In genomic region chr1:81516575-81517210, GRCm38 (mm10) we compare ENCODE assay signal across 9 mouse cellular contexts.
DNase-seq lines count a peak whose midpoint lies in the region; ATAC-seq and TF ChIP-seq lines count a peak whose summit lies in the region.
"Had no signal": no experiment of that assay in that cellular context is flagged by ENCODE, and none has a peak within 500 bp of the region (broad histone marks: within the 10 kb centered on the region; RNA-seq: fewer than 3 reads in every experiment).

No protein-coding gene starts in this region.

- H3K9me3 ChIP-seq in heart, postnatal 0 days (replicated peaks; ENCODE audit: control insufficient read depth, low read length): no peaks in the 10 kb centered on the region
- no peaks in the 10 kb centered on the region for H3K9me3 ChIP-seq in heart, embryonic 11.5 days (replicated peaks; ENCODE audit: control insufficient read depth, low read length)
- no peaks in the 10 kb centered on the region; the same call in 1 of the 2 replicates for H3K9me3 ChIP-seq in forebrain, embryonic 16.5 days (ENCODE audit: control insufficient read depth, low read length)
- H3K9me3 ChIP-seq: liver, embryonic 15.5 days had no signal

- no peak overlapping the region for H3K4me3 ChIP-seq in heart, postnatal 0 days (ENCODE audit: low read depth, low read length)
- no peak overlapping the region for H3K4me3 ChIP-seq in heart, embryonic 11.5 days (ENCODE audit: low read depth, low read length)
- no peak overlapping the region for H3K4me3 ChIP-seq in forebrain, embryonic 16.5 days (replicated peaks; ENCODE audit: low read length)
- H3K4me3 ChIP-seq: liver, embryonic 15.5 days had no signal

- ATAC-seq in heart, postnatal 0 days (ENCODE audit: insufficient read depth, low read depth): no peak
- no peak for ATAC-seq in heart, embryonic 11.5 days (replicated peaks; ENCODE audit: insufficient number of reproducible peaks, low FRiP score, low TSS enrichment)
- ATAC-seq in forebrain, embryonic 16.5 days: peak; percentile 78
- peak; percentile 63; the same call in 1 of the 2 replicates for ATAC-seq in megakaryocyte progenitor cell, adult 5-6 weeks (replicated peaks; ENCODE audit: poor library complexity)
- ATAC-seq in inflammation-experienced regulatory T-cells, adult 6 months: no peak

- H3K27ac ChIP-seq in heart, postnatal 0 days (ENCODE audit: low read depth): no peak overlapping the region
- H3K27ac ChIP-seq in heart, embryonic 11.5 days (ENCODE audit: low read depth, low read length): no peak overlapping the region
- H3K27ac ChIP-seq in forebrain, embryonic 16.5 days (ENCODE audit: low read length): no peak overlapping the region
- H3K27ac ChIP-seq: liver, embryonic 15.5 days had no signal

- no peaks in the 10 kb centered on the region for H3K36me3 ChIP-seq in heart, postnatal 0 days (replicated peaks; ENCODE audit: control insufficient read depth, insufficient read depth, low read length)
- no peaks in the 10 kb centered on the region for H3K36me3 ChIP-seq in heart, embryonic 11.5 days (ENCODE audit: control insufficient read depth, insufficient read depth, low read length)
- no peaks in the 10 kb centered on the region for H3K36me3 ChIP-seq in forebrain, embryonic 16.5 days (ENCODE audit: control insufficient read depth, insufficient read depth)
- H3K36me3 ChIP-seq: liver, embryonic 15.5 days had no signal

- H3K4me2 ChIP-seq in heart, postnatal 0 days (ENCODE audit: low read depth, low read length): no peak overlapping the region
- H3K4me2 ChIP-seq in heart, embryonic 11.5 days: no peak overlapping the region
- H3K4me2 ChIP-seq in forebrain, embryonic 16.5 days (ENCODE audit: low read length): no peak overlapping the region
- H3K4me2 ChIP-seq: liver, embryonic 15.5 days had no signal

- DNase-seq in heart, postnatal 0 days (ENCODE audit: low spot score): peak; percentile 28
- peak; percentile 27 to 29 for DNase-seq in right cerebral cortex, postnatal 10 days (ENCODE audit: low spot score in 2 of 2)
- DNase-seq in right cerebral cortex, postnatal 36 days (ENCODE audit: low spot score in 2 of 2): no peak
- no peak for DNase-seq in ovary, adult 18-20 months (ENCODE audit: low spot score)

- no peaks in the 10 kb centered on the region for H3K27me3 ChIP-seq in heart, postnatal 0 days (ENCODE audit: control insufficient read depth, insufficient read depth, low read length)
- H3K27me3 ChIP-seq in heart, embryonic 11.5 days (ENCODE audit: control insufficient read depth, insufficient read depth, low read length): no peaks in the 10 kb centered on the region
- no peaks in the 10 kb centered on the region for H3K27me3 ChIP-seq in forebrain, embryonic 16.5 days (replicated peaks; ENCODE audit: control insufficient read depth, insufficient read depth, low read length)
- H3K27me3 ChIP-seq: liver, embryonic 15.5 days had no signal

- no peak overlapping the region for H3K9ac ChIP-seq in heart, postnatal 0 days (replicated peaks; ENCODE audit: low read depth, low read length)
- no peak overlapping the region for H3K9ac ChIP-seq in heart, embryonic 11.5 days (ENCODE audit: low read depth, low read length)
- no peak overlapping the region for H3K9ac ChIP-seq in forebrain, embryonic 16.5 days (replicated peaks; ENCODE audit: low read depth, low read length)
- H3K9ac ChIP-seq: liver, embryonic 15.5 days had no signal

- H3K4me1 ChIP-seq in heart, postnatal 0 days (ENCODE audit: control insufficient read depth, insufficient read depth): no peaks in the 10 kb centered on the region
- H3K4me1 ChIP-seq in heart, embryonic 11.5 days (ENCODE audit: control insufficient read depth, insufficient read depth, low read length): no peaks in the 10 kb centered on the region
- H3K4me1 ChIP-seq in forebrain, embryonic 16.5 days (replicated peaks; ENCODE audit: control insufficient read depth, insufficient read depth, low read length): peaks cover 6% of the 10 kb centered on the region; the same call in 1 of the 2 replicates
- H3K4me1 ChIP-seq: liver, embryonic 15.5 days had no signal

- WGBS in heart, postnatal 0 days: 55% methylated on average over 10 of the region's 10 CpGs
- WGBS in heart, embryonic 11.5 days (ENCODE audit: insufficient replicate concordance): 56% methylated on average over 10 of the region's 10 CpGs
- WGBS in forebrain, embryonic 16.5 days: 58% methylated on average over 10 of the region's 10 CpGs

- TF ChIP-seq CTCF in heart, postnatal 0 days (IDR thresholded peaks at IDR 0.05; ENCODE audit: low read depth): peak; percentile 63

- no peak for TF ChIP-seq EP300 in heart, postnatal 0 days (IDR thresholded peaks at IDR 0.05; ENCODE audit: low read depth)

Comparison
In these comparisons a context has a peak if more than half of its experiments do, and no peak if none do; other contexts are left out.
1. DNase-seq: peak in heart, postnatal 0 days (single experiment) and right cerebral cortex, postnatal 10 days (2 of 2); none in right cerebral cortex, postnatal 36 days (0 of 2) and ovary, adult 18-20 months (single experiment).
2. ATAC-seq: peak in forebrain, embryonic 16.5 days (single experiment) and megakaryocyte progenitor cell, adult 5-6 weeks (single experiment); none in heart, postnatal 0 days (single experiment), heart, embryonic 11.5 days (single experiment) and inflammation-experienced regulatory T-cells, adult 6 months (single experiment).